Mouse (Mus musculus) lung, adult 2 months (tissue): ENCODE measurements around the gene Csf2rb. TPM values are rescaled to one million over a fixed set of nuclear protein-coding genes. Genes with fewer than 3 reads are reported as not detected.
"Not testable (repeated sequence)": the region's sequence is repeated elsewhere in the genome, so short reads cannot be mapped to it uniquely, and the experiment has no call there.

ENCODE experiments used
- DNase-seq: peaks from one replicate; pipeline ENCODE4 v3.0.0; 2022
- H3K4me1 ChIP-seq: fragments of 200-500 bp; 2 replicates; pipeline ENCODE4 v1.6.1; 2011; ENCODE audit warnings: low read length; ENCODE audit not compliant: control insufficient read depth, insufficient read depth
- H3K4me3 ChIP-seq: fragments of 200-500 bp; replicated peaks from 2 replicates; pipeline ENCODE3; 2011; ENCODE audit warnings: low read depth, mild to moderate bottlenecking, control low read depth, low read length; ENCODE audit errors: extremely low read depth
- CTCF ChIP-seq: fragments of 200-500 bp; IDR thresholded peaks from 2 replicates; pipeline ENCODE4 v1.5.1; 2011; ENCODE audit warnings: mild to moderate bottlenecking, low read length, control low read depth; ENCODE audit not compliant: insufficient read depth
- POLR2A ChIP-seq: fragments of 200-500 bp; IDR thresholded peaks from 2 replicates; pipeline ENCODE4 v1.6.1; 2011; ENCODE audit warnings: low read depth, mild to moderate bottlenecking, control low read depth, low read length, borderline replicate concordance; ENCODE audit errors: extremely low read depth
- WGBS: fragments of 180-500 bp; shearing (Covaris S2); methylation state at CpG from one replicate; pipeline ENCODE4 v1.1.7; 2018; 5-methylcytosine and 5-hydroxymethylcytosine counted together
- polyA plus RNA-seq: library from polyadenylated mRNA; depleted of rRNA; stranded (reverse); fragments of >200 nt; gene quantifications from 2 replicates; pipeline ENCODE4 v1.2.3, GENCODE M21; 2012

Gene Csf2rb
- polyA plus RNA-seq, 1 experiment: 27.4 TPM

- no peak for DNase-seq
- 93% methylated on average over 2 of the region's 2 CpGs for WGBS
- TF ChIP-seq CTCF (no peak), POLR2A (no peak)
Measured at GRCm38 (mm10) chr15:78324294-78324693, 1.3 kb upstream of the Csf2rb start.

GRCm38 (mm10) chr15:78326747-78327146, 1.2 kb downstream of the Csf2rb start:
- WGBS: 89% methylated on average over 10 of the region's 10 CpGs
- no peak for DNase-seq
- H3K4me3 ChIP-seq: peak overlapping the region; percentile 21
- TF ChIP-seq CTCF (no peak), POLR2A (no peak)
- H3K4me1 ChIP-seq: no peaks in the 10 kb centered on the region

More at GRCm38 (mm10) chr15:78324294-78324693, 1.3 kb upstream of the Csf2rb start:
- H3K4me1 ChIP-seq: no peaks in the 10 kb centered on the region
- no peak overlapping the region for H3K4me3 ChIP-seq

DNA sequence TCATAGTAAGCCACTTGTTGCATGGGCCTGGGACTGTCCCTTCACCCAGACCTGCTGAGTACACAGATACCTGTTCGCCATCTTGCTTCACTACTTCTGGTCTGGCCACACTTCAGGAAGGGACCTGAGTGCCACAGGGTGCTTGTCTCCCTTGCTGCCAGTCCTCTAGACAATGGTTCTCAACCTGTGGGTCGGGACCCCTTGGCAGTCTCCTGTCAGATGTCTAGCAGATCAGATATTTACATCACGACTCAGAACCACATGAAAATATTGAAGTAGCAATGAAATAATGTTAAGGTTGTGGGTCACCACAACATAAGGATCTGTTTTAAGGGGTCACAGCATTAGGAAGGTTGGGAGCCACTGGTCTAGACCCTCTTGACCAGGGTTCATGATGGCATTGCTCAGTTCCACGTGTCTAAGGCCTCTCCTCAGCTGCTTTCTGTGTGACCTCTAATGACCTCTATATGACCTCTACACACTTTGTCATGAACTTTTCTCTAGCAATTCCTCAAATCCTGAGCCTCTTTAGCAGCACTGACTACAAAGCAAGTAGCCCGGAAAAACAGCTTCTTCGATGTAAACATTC, 2.3 kb downstream of the Csf2rb start:
- WGBS: 71% methylated on average over 6 of the region's 6 CpGs
- not testable (repeated sequence) for H3K4me1 ChIP-seq, DNase-seq, H3K4me3 ChIP-seq

GRCm38 (mm10) chr15:78328520-78329097, 3.1 kb downstream of the Csf2rb start:
- Histone ChIP-seq H3K4me1 (no peaks in the 10 kb centered on the region), H3K4me3 (no peak overlapping the region)
- TF ChIP-seq POLR2A (no peak), CTCF (no peak)
- no peak for DNase-seq
- 82% methylated on average over 3 of the region's 3 CpGs for WGBS

DNA sequence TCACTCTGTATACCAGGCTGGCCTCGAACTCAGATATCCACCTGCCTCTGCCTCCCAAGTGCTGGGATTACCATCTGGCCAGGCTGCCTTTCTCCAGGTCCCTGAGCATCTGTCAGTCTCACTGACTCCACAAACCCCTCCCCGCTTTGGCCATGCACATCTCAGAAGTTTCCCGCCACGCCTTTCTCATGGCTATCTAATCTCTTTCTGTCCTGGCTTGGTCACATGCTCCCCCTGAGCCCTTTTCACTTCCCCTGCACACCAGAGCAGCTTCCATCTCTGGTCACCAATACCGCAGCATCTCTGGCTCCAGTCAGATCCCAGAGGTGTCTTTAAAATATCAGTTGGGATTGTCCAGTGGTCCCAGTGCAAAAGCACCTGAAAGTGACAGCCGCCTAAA, 4.4 kb downstream of the Csf2rb start:
- H3K4me3 ChIP-seq, H3K4me1 ChIP-seq, DNase-seq: not testable (repeated sequence)
- WGBS: 84% methylated on average over 6 of the region's 6 CpGs

- TF ChIP-seq POLR2A: no peak
- no peak for TF ChIP-seq CTCF
- H3K4me3 ChIP-seq: no peak overlapping the region
- no peak for DNase-seq
- no peaks in the 10 kb centered on the region for H3K4me1 ChIP-seq
- whole genome bisulfite sequencing: 87% methylated on average over 4 of the region's 4 CpGs
Measured at GRCm38 (mm10) chr15:78330706-78331105, 5.2 kb downstream of the Csf2rb start.

DNA sequence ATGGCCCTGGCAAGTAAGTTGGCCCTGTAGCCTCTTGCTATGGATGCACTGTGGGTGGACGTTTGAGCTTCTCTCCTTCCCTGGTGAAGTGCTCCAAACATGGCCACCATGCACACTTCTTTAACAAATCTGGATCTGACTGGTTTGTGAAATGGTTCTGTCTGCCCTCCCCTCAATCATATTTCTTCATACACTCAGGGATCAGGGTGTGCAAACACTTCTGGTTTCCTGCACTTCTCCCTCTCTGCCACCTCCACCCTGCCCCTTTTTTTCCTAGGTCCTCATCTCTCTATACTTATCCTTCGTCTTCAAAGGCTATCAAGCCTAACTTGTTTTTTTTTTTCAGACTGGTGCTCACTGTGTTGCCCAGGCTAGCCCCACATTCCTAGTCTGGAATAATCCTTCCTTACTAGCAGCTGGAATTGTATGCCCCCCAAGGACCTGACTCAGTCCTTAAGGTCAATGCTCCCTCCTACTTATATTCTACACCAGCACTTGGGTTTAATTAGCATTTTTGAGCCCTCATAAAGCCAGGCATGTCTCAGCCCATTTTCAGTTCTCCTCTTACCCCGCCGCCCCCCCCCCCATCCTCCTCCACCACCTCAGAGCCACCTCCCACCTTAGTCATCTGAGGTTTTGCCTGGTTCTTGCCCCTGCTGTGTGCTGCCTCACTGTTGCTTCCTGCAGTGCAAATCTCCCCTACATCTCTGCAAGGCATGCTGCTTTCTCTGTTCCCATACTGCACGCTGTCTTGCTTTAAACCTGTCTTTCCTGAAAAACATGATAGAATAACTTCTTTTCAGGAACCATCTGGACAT, 6.2 kb downstream of the Csf2rb start:
- 53% methylated on average over 5 of the region's 5 CpGs for WGBS
- no peak for TF ChIP-seq POLR2A
- TF ChIP-seq CTCF: no peak
- no peak overlapping the region for H3K4me3 ChIP-seq
- no peak for DNase-seq
- no peaks in the 10 kb centered on the region for H3K4me1 ChIP-seq

- WGBS: 68% methylated on average over 6 of the region's 6 CpGs
- no peak overlapping the region for H3K4me3 ChIP-seq
- no peaks in the 10 kb centered on the region for H3K4me1 ChIP-seq
- no peak for DNase-seq
- TF ChIP-seq POLR2A (no peak), CTCF (no peak)
Measured at GRCm38 (mm10) chr15:78332981-78333380, 7.4 kb downstream of the Csf2rb start.

DNA sequence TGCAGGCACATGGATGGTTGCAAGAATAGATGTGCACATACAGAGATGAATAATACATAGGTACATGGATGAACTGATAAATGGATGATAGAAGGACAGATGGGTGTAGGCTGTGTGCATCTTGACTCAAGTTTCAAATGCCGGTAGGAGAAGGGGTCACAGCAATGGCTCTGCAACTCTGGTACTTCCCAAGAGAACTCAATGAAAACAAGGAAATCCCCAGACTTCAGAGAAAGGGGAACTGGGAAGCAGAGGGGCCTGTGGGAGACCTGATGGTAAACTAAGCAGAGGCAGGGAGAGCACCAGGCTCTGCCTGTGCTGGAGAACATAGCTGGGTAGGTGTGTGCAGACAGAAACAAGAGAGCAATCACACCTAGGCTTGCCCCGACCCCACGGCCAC, 8.8 kb downstream of the Csf2rb start:
- no peak for TF ChIP-seq CTCF
- no peak for TF ChIP-seq POLR2A
- no peaks in the 10 kb centered on the region for H3K4me1 ChIP-seq
- DNase-seq: no peak
- H3K4me3 ChIP-seq: no peak overlapping the region
- WGBS: 70% methylated on average over 3 of the region's 3 CpGs

DNA sequence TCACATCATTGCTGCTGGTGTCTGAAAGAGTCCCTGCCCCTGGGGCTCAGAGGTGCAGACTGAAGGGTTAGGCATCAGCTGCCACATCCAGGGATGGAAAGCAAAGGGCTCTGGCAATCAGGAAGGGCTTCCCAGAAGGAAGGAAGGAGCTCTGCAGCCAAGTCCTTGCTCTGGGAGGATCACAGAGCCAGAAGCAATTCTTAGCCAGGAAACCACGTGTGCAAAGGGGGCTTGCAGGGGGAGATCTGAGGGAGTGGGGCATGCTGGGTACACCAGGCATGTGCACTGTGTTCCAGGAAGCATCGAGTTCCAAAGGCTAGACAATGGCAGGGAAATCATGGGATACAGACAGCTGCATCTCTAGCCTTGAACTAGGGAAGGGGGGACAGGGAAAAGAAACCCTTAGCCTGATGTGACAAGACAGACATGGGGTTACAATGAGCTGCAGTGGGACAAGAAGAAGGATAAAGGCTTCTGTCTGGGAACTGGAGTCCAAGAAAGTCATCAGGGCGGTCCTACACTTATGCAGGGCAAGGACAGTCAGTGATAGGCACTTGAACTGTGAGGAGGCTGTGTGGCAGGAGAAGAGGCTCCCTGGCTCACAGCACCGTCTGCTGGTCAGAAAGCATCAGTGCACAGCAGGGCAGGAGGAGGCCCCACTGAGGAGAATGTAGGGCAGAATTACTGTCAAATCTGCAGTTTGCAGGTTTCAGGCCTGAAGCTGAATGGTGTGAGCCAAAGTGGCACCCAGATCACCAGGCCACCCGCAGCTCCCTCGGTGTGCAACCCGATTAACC, 14.3 kb downstream of the Csf2rb start:
- H3K4me1 ChIP-seq, H3K4me3 ChIP-seq: not testable (repeated sequence)
- peak; percentile 50 for DNase-seq
- peak; percentile 88 for TF ChIP-seq CTCF
- 27% methylated on average over 7 of the region's 7 CpGs for WGBS

DNA sequence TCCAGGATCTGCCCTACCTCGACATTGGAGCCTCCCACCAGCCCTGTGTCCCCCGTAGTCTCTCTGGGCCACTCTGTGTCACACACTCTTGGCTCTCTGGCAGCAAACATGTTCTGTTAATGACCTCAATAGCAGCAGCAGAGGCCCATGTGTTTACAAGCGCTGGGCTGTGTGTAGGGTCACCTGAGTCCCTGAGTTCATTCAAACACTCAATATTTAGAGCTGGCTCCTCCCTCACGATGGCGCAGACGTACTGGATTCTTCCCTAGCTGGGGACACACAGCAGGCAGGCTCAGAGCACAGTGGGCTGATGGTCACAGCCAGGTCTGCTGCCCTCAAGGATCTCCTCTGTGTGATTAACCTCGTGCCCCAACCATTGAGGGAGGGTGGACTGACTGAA, 15.4 kb downstream of the Csf2rb start:
- not testable (repeated sequence) for H3K4me1 ChIP-seq, H3K4me3 ChIP-seq, DNase-seq
- 74% methylated on average over 7 of the region's 7 CpGs for WGBS
